Mouse (Mus musculus) adrenal gland, postnatal 10 days (tissue): Measurements from ENCODE around the gene Lipt2. TPM values are rescaled to one million over a fixed set of nuclear protein-coding genes. Genes with fewer than 3 reads are reported as not detected.

Experiments
- DNase-seq: peaks from one replicate; pipeline ENCODE4 v3.0.0; 2021; ENCODE audit warnings: mixed read lengths
- total RNA-seq, 2 experiments: library from RNA; stranded (reverse); gene quantifications; 2 replicates each; pipeline ENCODE4 v1.2.3; 2021

Gene Lipt2
- total RNA-seq, 2 experiments from 2014 or later = 7.5 TPM

DNA sequence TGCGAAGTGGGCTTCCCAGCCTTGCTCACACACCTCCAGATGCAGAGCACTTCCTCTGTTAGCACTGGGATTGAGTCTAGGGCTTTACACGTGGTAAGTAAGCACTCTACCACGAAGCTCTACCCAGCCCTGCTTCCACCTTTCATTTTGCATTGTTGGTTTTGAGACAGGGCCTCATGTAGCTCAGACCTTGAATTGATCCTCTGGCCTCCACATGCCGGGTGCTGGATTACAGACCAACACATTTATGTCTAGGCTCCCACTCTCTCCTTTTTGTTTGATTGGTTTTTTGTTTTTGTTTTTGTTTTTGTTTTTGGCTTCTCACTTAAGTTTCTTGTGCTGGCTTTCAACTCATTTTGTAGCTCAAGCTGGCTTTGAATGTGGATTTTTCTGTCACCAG lies 11.7 kb downstream of the Lipt2 start:
- DNase-seq = no peak

GRCm38 (mm10) chr7:100176269-100176668 lies 17.2 kb downstream of the Lipt2 start, which contains the start of gene Kcne3:
Kcne3 (plus strand) TSS chr7:100176502.
- DNase-seq = no peak

GRCm38 (mm10) chr7:100178016-100178890 lies 19.2 kb downstream of the Lipt2 start:
- peak; percentile 71 for DNase-seq

DNA sequence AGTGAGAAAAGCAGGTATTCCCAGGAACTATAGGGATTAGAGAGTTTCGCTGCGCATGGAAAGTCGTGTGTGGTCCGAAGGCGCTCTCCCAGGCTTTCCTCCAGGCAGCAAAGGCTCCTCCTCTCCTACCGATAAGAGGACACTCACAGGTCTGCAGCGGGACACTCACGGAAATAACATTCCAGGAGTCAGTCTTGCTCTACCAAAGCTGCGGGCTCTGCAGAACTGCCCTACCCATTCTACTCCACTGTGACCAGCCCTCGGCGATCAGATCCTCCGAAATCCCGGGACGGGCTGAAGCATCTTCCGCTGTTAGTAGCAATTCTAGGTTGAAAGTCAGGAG lies 19.8 kb downstream of the Lipt2 start:
- peak; percentile 14 for DNase-seq

DNA sequence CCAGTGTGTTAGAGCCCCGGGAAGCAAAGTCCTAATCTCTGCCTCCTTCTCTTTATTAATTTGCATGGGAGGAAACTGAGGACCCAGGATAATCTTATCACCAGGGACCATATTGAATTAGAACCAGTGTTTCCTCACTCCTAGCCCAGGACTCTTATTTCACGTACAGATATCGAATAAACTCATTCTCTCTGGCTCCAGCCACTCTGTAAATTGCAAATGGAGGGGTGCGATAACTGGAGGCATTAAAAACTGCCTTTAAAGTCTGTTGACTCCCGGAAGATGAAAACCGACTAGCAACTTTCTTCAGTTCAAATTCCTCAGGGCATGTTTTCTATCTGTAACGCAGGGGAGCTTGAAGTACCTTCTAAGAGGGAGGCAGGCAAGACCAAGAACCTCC lies 20.3 kb downstream of the Lipt2 start:
- DNase-seq = no peak

DNA sequence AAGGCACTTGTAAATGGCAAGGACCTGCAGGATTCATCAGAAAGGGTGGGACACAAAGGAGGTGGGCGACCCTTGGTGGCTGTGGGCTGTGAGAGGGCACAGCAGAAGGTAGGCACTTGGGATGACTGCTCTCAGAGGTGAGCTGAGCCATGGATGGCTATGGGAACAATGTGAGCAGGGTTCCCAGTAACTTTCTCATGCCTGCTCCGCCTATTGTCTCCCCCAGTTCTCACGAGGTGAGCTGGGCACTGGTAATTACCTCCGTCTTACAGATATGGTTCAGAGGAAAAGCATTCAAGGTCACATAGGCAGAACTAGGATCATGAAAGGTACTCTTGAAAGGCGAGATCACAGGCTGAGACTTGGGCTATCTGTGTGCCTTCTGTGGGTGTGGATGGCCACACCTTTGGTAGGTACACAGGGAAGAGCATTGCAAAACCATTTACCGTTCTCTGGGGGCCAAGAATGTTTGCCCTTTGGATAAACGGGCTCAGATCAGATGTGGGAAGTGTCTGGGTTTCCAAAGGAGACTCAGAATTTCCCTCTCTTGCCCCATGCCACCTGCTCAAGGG lies 20.8 kb downstream of the Lipt2 start:
- DNase-seq = no peak

DNA sequence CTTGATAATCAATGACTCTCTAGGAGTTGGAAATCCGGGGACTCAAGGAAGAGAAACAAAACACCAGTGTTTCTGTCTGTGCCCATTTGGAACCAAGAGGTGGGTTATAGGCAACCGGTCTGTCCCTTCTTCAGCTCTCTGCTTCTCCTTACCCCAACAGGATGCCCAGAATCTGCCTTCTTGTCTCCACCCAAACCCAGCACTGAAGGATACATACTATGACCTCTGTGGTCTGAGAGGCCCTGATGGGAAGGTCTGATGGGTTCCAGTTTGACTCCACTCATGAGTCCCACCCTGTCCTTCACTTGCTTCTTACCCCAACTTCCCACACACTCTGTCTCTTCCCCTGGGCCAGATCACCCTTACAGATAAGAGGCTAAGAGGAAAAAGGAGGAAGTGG lies 22.1 kb downstream of the Lipt2 start:
- no peak for DNase-seq

DNA sequence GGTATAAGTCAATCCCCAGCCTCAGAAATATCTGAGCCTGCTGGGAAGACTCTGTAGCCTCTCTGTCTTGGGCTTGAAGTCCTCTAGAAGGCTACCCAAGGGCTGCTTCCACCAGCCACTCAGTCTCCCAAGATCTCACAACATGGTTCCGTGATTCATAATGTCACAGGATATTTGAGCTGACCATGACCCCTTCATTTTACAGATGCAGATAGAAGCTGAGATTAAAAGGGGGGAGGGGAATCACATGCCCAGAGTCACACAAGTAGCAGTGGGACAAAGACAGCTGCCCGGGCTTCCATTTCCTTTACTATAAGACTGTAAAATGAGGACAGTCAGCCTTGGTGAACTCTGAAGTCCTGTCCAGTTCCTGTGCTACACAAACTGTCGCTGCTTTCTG lies 22.5 kb downstream of the Lipt2 start:
- no peak for DNase-seq

DNA sequence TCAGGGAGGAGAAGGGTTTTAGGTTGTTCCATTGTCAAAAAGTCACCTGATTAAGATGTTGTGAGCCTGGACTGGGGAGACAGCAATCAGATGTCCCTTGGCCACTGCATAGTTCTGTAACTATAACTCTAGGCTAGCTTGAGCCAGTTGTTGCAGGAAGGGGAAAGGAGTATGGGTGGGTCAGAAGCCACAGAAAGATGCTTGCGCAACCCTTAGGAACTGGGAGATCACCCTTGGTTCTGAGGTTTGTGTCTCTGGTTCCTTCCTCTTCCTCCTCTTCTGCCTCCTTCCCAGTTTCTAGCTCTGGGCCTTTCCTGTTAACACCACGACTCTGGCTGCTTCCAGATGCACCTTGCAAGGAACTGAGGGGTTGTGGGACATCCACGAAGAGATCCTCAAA lies 23.3 kb downstream of the Lipt2 start:
- no peak for DNase-seq

DNA sequence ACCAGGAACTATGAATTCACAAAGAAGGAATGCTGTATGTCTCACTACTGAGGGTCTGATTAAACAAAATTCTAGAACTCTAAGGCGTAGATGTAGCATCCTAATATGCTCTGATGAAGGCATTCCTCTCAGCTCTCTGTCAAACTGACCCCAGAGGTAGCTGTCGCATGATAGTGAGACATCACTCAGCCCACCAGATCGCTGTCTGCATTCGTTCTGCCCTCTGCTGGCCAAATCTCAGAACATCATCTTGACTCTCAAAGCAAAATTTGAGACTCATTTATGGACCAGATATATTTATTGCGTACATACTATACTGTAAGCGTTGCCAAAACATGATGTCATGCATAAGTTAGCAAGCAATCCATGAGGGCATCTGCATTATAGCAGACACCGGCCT lies 28.5 kb downstream of the Lipt2 start:
- DNase-seq = peak; percentile 65

DNA sequence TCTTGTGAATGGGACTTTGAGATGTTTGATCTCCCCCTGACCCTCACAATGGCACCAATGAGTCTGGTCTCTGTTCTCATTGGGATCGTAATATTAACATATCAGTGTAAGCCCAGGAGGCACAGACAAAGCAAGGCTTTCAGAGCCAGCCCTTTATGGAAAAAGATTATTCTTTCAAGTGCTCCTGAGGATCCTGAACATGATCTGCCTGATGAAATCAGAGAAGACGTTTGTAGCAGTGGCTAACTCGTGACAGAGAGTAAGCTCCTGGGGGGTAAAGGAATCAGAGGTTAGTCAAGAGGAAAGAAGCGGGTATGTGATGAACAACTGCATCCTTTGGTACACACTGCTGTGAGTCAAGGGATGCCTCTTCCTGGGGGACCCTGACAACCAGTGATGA lies 31.1 kb downstream of the Lipt2 start:
- DNase-seq = no peak

GRCm38 (mm10) chr7:100190778-100191177 lies 31.7 kb downstream of the Lipt2 start:
- DNase-seq = peak; percentile 81

DNA sequence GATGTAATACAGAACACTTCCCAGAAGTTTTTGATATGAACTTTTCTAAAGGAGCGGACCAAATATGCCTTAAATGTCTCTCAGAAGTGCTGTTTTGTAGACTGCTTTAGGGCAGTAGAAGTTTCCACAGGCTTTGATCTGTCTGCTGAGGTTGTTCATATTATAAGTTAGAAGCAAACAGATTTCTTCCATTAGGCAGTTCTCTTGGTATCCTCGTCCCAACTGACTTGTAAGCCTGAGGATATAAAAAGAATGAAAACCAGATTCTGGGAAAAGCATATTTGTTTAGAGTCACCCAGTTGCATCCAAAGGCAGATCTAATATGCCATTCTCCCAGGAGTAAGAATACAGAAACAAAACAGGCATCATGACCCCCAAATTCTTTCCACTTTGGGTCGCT lies 42.1 kb downstream of the Lipt2 start:
- no peak for DNase-seq

GRCm38 (mm10) chr7:100203616-100204015 lies 44.5 kb downstream of the Lipt2 start:
- DNase-seq = peak; percentile 36

- DNase-seq = no peak
Observed at GRCm38 (mm10) chr7:100204871-100205270, 45.8 kb downstream of the Lipt2 start.

- DNase-seq = no peak
Observed at GRCm38 (mm10) chr7:100206144-100206543, 47.1 kb downstream of the Lipt2 start.

- peak; percentile 28 for DNase-seq
Observed at GRCm38 (mm10) chr7:100207886-100208285, 48.8 kb downstream of the Lipt2 start.

Other genes with a start within 250 kb of the Lipt2 start
- 10 to 100 TPM; 15.3 to 17.8 TPM for gene Rnf169, start 178.8 kb upstream of the Lipt2 start, total RNA-seq
- gene Chrdl2, start 153.1 kb upstream of the Lipt2 start, total RNA-seq = not detected
- gene Pold3, start 37.7 kb upstream of the Lipt2 start, total RNA-seq = 10 to 100 TPM; 21.7 to 33.0 TPM
- 1 to 10 TPM; 1.1 to 2.2 TPM for gene Kcne3, start 17.2 kb downstream of the Lipt2 start, total RNA-seq
- gene Pgm2l1, start 68.1 kb downstream of the Lipt2 start, total RNA-seq = 10 to 100 TPM in 1 of 2 experiments, 1 to 10 TPM in 1; 8.5 to 12.8 TPM
- gene P4ha3, start 126.2 kb downstream of the Lipt2 start, total RNA-seq = 1 to 10 TPM; 3.1 TPM
- gene C2cd3, start 213.0 kb downstream of the Lipt2 start, total RNA-seq = 10 to 100 TPM; 15.9 to 19.7 TPM
- gene Ppme1, start 213.0 kb downstream of the Lipt2 start, total RNA-seq = 10 to 100 TPM; 41.7 to 44.4 TPM